Mouse (Mus musculus) kidney, adult 2 months (tissue): Measurements from ENCODE around the gene Tbc1d19. TPM values are rescaled to one million over a fixed set of nuclear protein-coding genes. Genes with fewer than 3 reads are reported as not detected.

ENCODE experiments used
- DNase-seq: peaks from one replicate; pipeline ENCODE4 v3.0.0; 2021
- H3K27ac ChIP-seq: fragments of 200-500 bp; 2 replicates; pipeline ENCODE4 v1.5.1; 2012; ENCODE audit warnings: low read depth, low read length, control low read depth, inconsistent platforms; ENCODE audit not compliant: insufficient read depth
- H3K27me3 ChIP-seq: fragments of 200-500 bp; replicated peaks from 2 replicates; pipeline ENCODE4 v1.6.1; 2012; ENCODE audit warnings: mild to moderate bottlenecking, moderate library complexity, low read length, inconsistent platforms; ENCODE audit not compliant: control insufficient read depth, insufficient read depth
- H3K36me3 ChIP-seq: fragments of 200-500 bp; 2 replicates; pipeline ENCODE4 v1.6.1; 2012; ENCODE audit warnings: mild to moderate bottlenecking, moderate library complexity, low read length, inconsistent platforms; ENCODE audit not compliant: control insufficient read depth, insufficient read depth
- H3K4me1 ChIP-seq: fragments of 200-500 bp; 2 replicates; pipeline ENCODE4 v1.6.1; 2011; ENCODE audit warnings: low read length; ENCODE audit not compliant: control insufficient read depth, insufficient read depth
- H3K4me3 ChIP-seq: fragments of 200-500 bp; 2 replicates; pipeline ENCODE4 v1.5.1; 2011; ENCODE audit warnings: mild to moderate bottlenecking, low read depth, low read length, control low read depth; ENCODE audit not compliant: insufficient read depth
- CTCF ChIP-seq: fragments of 200-500 bp; conservative IDR thresholded peaks from 2 replicates; pipeline ENCODE4 v1.5.1; 2011; ENCODE audit warnings: low read depth, mild to moderate bottlenecking, control low read depth, low read length, moderate library complexity, mixed read lengths; ENCODE audit not compliant: insufficient read depth, insufficient read length
- POLR2A ChIP-seq: fragments of 200-500 bp; IDR thresholded peaks from one replicate; pipeline ENCODE4 v1.6.1; 2011; ENCODE audit warnings: low read depth, low read length, control low read depth
- WGBS: fragments of 180-500 bp; shearing (Covaris S2); methylation state at CpG from one replicate; pipeline ENCODE4 v1.1.7; 2018; 5-methylcytosine and 5-hydroxymethylcytosine counted together
- polyA plus RNA-seq: library from polyadenylated mRNA; depleted of rRNA; stranded (reverse); fragments of >200 nt; gene quantifications from 2 replicates; pipeline ENCODE4 v1.2.3, GENCODE M21; 2012

Tbc1d19 gene
- polyA plus RNA-seq, 1 experiment, result 18.5 TPM

- DNase-seq, result peak; percentile 64
- Histone ChIP-seq H3K36me3 (no peaks in the 10 kb centered on the region), H3K27ac (peak overlapping the region; percentile 60), H3K27me3 (no peaks in the 10 kb centered on the region), H3K4me3 (no peak overlapping the region), H3K4me1 (peaks cover 3% of the 10 kb centered on the region; the same call in 1 of the 2 replicates)
- TF ChIP-seq CTCF (no peak), POLR2A (no peak)
- 44% methylated on average over 10 of the region's 10 CpGs for WGBS
These were observed 119.8 kb downstream of the Tbc1d19 start for GRCm38 (mm10) chr5:53929205-53929614.

- 81% methylated on average over 6 of the region's 6 CpGs for WGBS
These were observed 120.4 kb downstream of the Tbc1d19 start for GRCm38 (mm10) chr5:53929814-53930213.

GRCm38 (mm10) chr5:53931011-53931410 is 121.6 kb downstream of the Tbc1d19 start:
- no peaks in the 10 kb centered on the region for H3K36me3 ChIP-seq
- WGBS, result 83% methylated on average over 5 of the region's 5 CpGs
- peaks cover 3% of the 10 kb centered on the region; the same call in 1 of the 2 replicates for H3K4me1 ChIP-seq
- H3K27me3 ChIP-seq, result no peaks in the 10 kb centered on the region
- TF ChIP-seq POLR2A (no peak), CTCF (no peak)
- no peak overlapping the region for H3K4me3 ChIP-seq
- DNase-seq, result no peak
- no peak overlapping the region for H3K27ac ChIP-seq

More at GRCm38 (mm10) chr5:53929814-53930213, 120.4 kb downstream of the Tbc1d19 start:
- H3K4me1 ChIP-seq, result peaks cover 3% of the 10 kb centered on the region; the same call in 1 of the 2 replicates
- peak overlapping the region; percentile 64; the same call in 1 of the 2 replicates for H3K27ac ChIP-seq
- H3K4me3 ChIP-seq, result no peak overlapping the region
- no peaks in the 10 kb centered on the region for H3K36me3 ChIP-seq
- TF ChIP-seq POLR2A, result no peak
- TF ChIP-seq CTCF, result 0 out of 2 replicates have a peak, but pooled peaks have one; percentile 16
- peak; percentile 24 for DNase-seq
- H3K27me3 ChIP-seq, result no peaks in the 10 kb centered on the region

- WGBS, result 58% methylated on average over 7 of the region's 7 CpGs
- Histone ChIP-seq H3K27ac (no peak overlapping the region), H3K27me3 (no peaks in the 10 kb centered on the region), H3K36me3 (no peaks in the 10 kb centered on the region), H3K4me3 (no peak overlapping the region), H3K4me1 (peaks cover 3% of the 10 kb centered on the region; the same call in 1 of the 2 replicates)
- DNase-seq, result peak; percentile 81
- TF ChIP-seq CTCF, result no peak
- no peak for TF ChIP-seq POLR2A
These were observed 124.2 kb downstream of the Tbc1d19 start for GRCm38 (mm10) chr5:53933628-53934027.

GRCm38 (mm10) chr5:53934040-53934439 is 124.6 kb downstream of the Tbc1d19 start:
- H3K4me3 ChIP-seq, result no peak overlapping the region
- TF ChIP-seq POLR2A, result no peak
- no peak for TF ChIP-seq CTCF
- H3K27me3 ChIP-seq, result no peaks in the 10 kb centered on the region
- H3K27ac ChIP-seq, result no peak overlapping the region
- H3K4me1 ChIP-seq, result peaks cover under 1% of the 10 kb centered on the region; the same call in 1 of the 2 replicates
- no peaks in the 10 kb centered on the region for H3K36me3 ChIP-seq
- no peak for DNase-seq
- 80% methylated on average over 2 of the region's 2 CpGs for WGBS

- WGBS, result 85% methylated on average over 1 of the region's 1 CpGs
- no peak overlapping the region for H3K4me3 ChIP-seq
- DNase-seq, result no peak
- H3K27me3 ChIP-seq, result no peaks in the 10 kb centered on the region
- no peaks in the 10 kb centered on the region for H3K36me3 ChIP-seq
- TF ChIP-seq CTCF (no peak), POLR2A (no peak)
- H3K4me1 ChIP-seq, result no peaks in the 10 kb centered on the region
- H3K27ac ChIP-seq, result no peak overlapping the region
These were observed 125.4 kb downstream of the Tbc1d19 start for GRCm38 (mm10) chr5:53934826-53935225.

- Histone ChIP-seq H3K27me3 (no peaks in the 10 kb centered on the region), H3K4me3 (no peak overlapping the region), H3K27ac (no peak overlapping the region), H3K4me1 (no peaks in the 10 kb centered on the region), H3K36me3 (no peaks in the 10 kb centered on the region)
- WGBS, result 78% methylated on average over 4 of the region's 4 CpGs
- no peak for TF ChIP-seq CTCF
- TF ChIP-seq POLR2A, result no peak
- no peak for DNase-seq
These were observed 127.8 kb downstream of the Tbc1d19 start for GRCm38 (mm10) chr5:53937187-53937586.
